Mouse (Mus musculus): ENCODE data around the gene Parva. TPM values are rescaled to one million over a fixed set of nuclear protein-coding genes. Genes with fewer than 3 reads are reported as not detected.
A peak's percentile ranks its signal among the peaks of the same experiment; 100 is the strongest.

Parva gene
- total RNA-seq, 1 experiment: 13.9 TPM

DNA sequence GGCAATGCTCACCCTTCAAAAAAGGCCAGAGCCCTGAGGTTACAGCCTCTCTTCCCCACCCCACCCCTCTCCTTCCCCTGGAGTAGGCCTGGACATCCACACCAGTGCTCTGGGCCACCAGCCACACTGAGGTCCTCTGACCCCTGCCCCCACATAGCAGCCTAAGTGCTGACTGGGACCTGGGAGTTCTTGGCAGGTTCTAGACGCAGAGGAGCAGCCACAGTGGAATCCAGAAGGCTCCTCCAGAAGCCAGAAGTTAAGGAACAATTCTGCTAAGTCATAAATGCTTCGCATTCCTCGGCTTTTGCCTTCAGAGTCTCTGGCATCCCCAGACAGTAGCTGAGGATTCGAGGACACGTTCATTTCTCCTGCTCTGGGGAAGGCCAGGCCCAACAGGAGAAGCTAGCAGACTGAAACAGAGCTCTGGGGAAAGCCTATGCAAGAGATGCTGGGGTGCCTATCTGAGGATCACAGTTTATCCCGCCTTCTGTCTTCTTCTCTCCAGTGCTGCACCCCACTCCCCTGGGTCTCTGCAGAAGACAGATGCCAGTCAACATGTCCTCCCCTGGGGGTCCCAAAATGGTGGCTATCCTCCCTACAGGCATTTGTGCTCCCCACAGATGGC is 168.0 kb downstream of the Parva start:
- H3K4me1 ChIP-seq (ENCODE audit: control insufficient read depth in 2 of 2, insufficient read depth in 2 of 2, low read length in 2 of 2, poor library complexity in 1 of 2): no peaks in the 10 kb centered on the region
- H3K4me3 ChIP-seq (ENCODE audit: insufficient read depth in 1 of 2, low read depth in 1 of 2, low read length in 2 of 2, poor library complexity in 1 of 2, severe bottlenecking in 1 of 2): no peak overlapping the region
- no peak overlapping the region for H3K9ac ChIP-seq (ENCODE audit: insufficient read depth, low read depth, low read length, poor library complexity, severe bottlenecking)
- DNase-seq (ENCODE audit: low read depth, low spot score): no peak
- H3K9me3 ChIP-seq (ENCODE audit: control insufficient read depth, insufficient read depth, low read depth, low read length): no peaks in the 10 kb centered on the region
- no peak for TF ChIP-seq CHD2 (IDR thresholded peaks at IDR 0.05; ENCODE audit: low read depth, low read length)
- 0 out of 2 replicates have a peak, but pooled peaks have one; percentile 34 for TF ChIP-seq MAFK (IDR thresholded peaks at IDR 0.05; ENCODE audit: insufficient read depth, low read depth, low read length)
- no peaks in the 10 kb centered on the region for H3K36me3 ChIP-seq (ENCODE audit: control insufficient read depth, insufficient read depth, low read length, poor library complexity, severe bottlenecking)
- no peak overlapping the region for H3K27ac ChIP-seq (ENCODE audit: insufficient read depth, low read depth, low read length, poor library complexity, severe bottlenecking)
- in situ Hi-C loops (cut with MboI; ENCODE audit: low sequenced_read_pairs in 2 of 2, unreplicated experiment in 2 of 2): no loop called here

DNA sequence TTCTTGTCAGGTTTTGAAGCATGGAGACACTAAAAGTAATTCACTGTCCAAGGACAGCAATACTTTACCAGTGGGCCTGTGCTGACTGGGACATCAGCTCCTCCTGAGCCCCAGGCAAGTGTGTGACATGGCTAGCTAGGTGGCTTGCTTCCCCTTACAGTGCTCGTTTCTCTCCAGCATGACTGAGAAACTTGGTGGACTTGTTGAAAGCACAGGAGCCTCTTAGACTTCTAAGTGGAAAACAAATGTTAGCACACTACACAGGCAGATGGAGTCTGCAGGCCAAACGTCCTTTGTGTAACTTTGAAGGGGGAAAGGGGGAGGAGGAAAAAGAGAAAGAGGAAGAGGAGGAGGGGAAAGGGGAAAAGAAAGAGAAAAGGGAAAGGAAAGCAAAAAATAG is 172.3 kb downstream of the Parva start:
- H3K36me3 ChIP-seq (ENCODE audit: control insufficient read depth, insufficient read depth, low read length, poor library complexity, severe bottlenecking): no peaks in the 10 kb centered on the region
- H3K9me3 ChIP-seq (ENCODE audit: control insufficient read depth, insufficient read depth, low read depth, low read length): no peaks in the 10 kb centered on the region
- H3K27ac ChIP-seq (ENCODE audit: insufficient read depth, low read depth, low read length, poor library complexity, severe bottlenecking): no peak overlapping the region
- no peak overlapping the region for H3K4me3 ChIP-seq (ENCODE audit: insufficient read depth in 1 of 2, low read depth in 1 of 2, low read length in 2 of 2, poor library complexity in 1 of 2, severe bottlenecking in 1 of 2)
- H3K4me1 ChIP-seq (ENCODE audit: control insufficient read depth in 2 of 2, insufficient read depth in 2 of 2, low read length in 2 of 2, poor library complexity in 1 of 2): no peaks in the 10 kb centered on the region
- TF ChIP-seq ZC3H11A (IDR thresholded peaks at IDR 0.05; ENCODE audit: borderline replicate concordance, low read depth, low read length): no peak
- no peak for TF ChIP-seq MAFK (IDR thresholded peaks at IDR 0.05; ENCODE audit: insufficient read depth, low read depth, low read length)
- TF ChIP-seq CHD2 (IDR thresholded peaks at IDR 0.05; ENCODE audit: low read depth, low read length): no peak
- TF ChIP-seq ZNF384 (IDR thresholded peaks at IDR 0.05; ENCODE audit: low read depth, low read length): no peak
- TF ChIP-seq HCFC1 (IDR thresholded peaks at IDR 0.05; ENCODE audit: borderline replicate concordance, insufficient read depth, low read length): no peak
- in situ Hi-C loops (cut with MboI; ENCODE audit: low sequenced_read_pairs in 2 of 2, unreplicated experiment in 2 of 2): no loop called here
- H3K9ac ChIP-seq (ENCODE audit: insufficient read depth, low read depth, low read length, poor library complexity, severe bottlenecking): no peak overlapping the region
- no peak for DNase-seq (ENCODE audit: low read depth, low spot score)

DNA sequence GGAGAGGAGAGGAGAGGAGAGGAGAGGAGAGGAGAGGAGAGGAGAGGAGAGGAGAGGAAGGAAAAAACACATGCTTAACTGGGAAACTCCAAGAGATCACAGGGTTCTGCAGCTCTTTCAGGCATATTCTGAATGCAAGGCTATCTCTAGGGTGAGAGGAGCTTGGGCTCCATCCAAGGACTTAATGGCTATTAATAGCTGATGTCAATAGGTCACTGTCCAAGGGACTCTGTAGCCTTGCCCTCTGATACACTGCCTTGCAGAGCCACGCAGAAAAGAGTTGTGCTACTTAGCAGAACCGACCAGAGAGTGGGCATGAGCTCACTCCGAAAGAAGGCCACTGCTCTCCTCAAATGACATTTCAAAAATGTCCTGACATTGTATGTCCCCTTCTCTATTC is 172.9 kb downstream of the Parva start:
- in situ Hi-C loops (cut with MboI; ENCODE audit: low sequenced_read_pairs in 2 of 2, unreplicated experiment in 2 of 2): no loop called here
- H3K9me3 ChIP-seq (ENCODE audit: control insufficient read depth, insufficient read depth, low read depth, low read length): no peaks in the 10 kb centered on the region
- no peaks in the 10 kb centered on the region for H3K4me1 ChIP-seq (ENCODE audit: control insufficient read depth in 2 of 2, insufficient read depth in 2 of 2, low read length in 2 of 2, poor library complexity in 1 of 2)
- no peak overlapping the region for H3K27ac ChIP-seq (ENCODE audit: insufficient read depth, low read depth, low read length, poor library complexity, severe bottlenecking)
- DNase-seq (ENCODE audit: low read depth, low spot score): no peak
- no peak overlapping the region for H3K4me3 ChIP-seq (ENCODE audit: insufficient read depth in 1 of 2, low read depth in 1 of 2, low read length in 2 of 2, poor library complexity in 1 of 2, severe bottlenecking in 1 of 2)
- TF ChIP-seq ZNF384 (IDR thresholded peaks at IDR 0.05; ENCODE audit: low read depth, low read length): no peak
- no peak for TF ChIP-seq ZC3H11A (IDR thresholded peaks at IDR 0.05; ENCODE audit: borderline replicate concordance, low read depth, low read length)
- no peak for TF ChIP-seq HCFC1 (IDR thresholded peaks at IDR 0.05; ENCODE audit: borderline replicate concordance, insufficient read depth, low read length)
- no peak for TF ChIP-seq CHD2 (IDR thresholded peaks at IDR 0.05; ENCODE audit: low read depth, low read length)
- TF ChIP-seq MAFK (IDR thresholded peaks at IDR 0.05; ENCODE audit: insufficient read depth, low read depth, low read length): no peak
- no peaks in the 10 kb centered on the region for H3K36me3 ChIP-seq (ENCODE audit: control insufficient read depth, insufficient read depth, low read length, poor library complexity, severe bottlenecking)
- H3K9ac ChIP-seq (ENCODE audit: insufficient read depth, low read depth, low read length, poor library complexity, severe bottlenecking): no peak overlapping the region

DNA sequence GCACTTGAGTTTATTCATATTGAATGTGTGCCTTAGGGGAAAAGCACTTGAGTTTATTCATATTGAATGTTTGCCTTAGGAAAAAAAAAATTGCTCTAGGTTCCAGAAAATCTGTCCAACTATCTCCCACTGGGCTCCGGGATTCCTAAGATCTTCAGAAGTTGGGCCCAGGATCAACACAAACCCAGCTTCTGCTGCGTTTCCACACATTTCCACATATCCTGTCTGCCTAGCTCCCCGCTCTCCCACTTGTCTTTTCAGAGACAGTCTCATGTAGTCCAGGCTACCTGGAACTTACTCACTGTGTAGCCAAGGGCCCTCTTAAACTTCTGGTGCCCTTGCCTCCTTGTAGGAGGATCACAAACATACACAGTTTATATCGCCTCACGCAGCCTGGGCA is 175.7 kb downstream of the Parva start:
- H3K9me3 ChIP-seq (ENCODE audit: control insufficient read depth, insufficient read depth, low read depth, low read length): no peaks in the 10 kb centered on the region
- H3K9ac ChIP-seq (ENCODE audit: insufficient read depth, low read depth, low read length, poor library complexity, severe bottlenecking): no peak overlapping the region
- H3K4me1 ChIP-seq (ENCODE audit: control insufficient read depth in 2 of 2, insufficient read depth in 2 of 2, low read length in 2 of 2, poor library complexity in 1 of 2): no peaks in the 10 kb centered on the region
- in situ Hi-C loops (cut with MboI; ENCODE audit: low sequenced_read_pairs in 2 of 2, unreplicated experiment in 2 of 2): no loop called here
- no peak overlapping the region for H3K4me3 ChIP-seq (ENCODE audit: insufficient read depth in 1 of 2, low read depth in 1 of 2, low read length in 2 of 2, poor library complexity in 1 of 2, severe bottlenecking in 1 of 2)
- no peak overlapping the region for H3K27ac ChIP-seq (ENCODE audit: insufficient read depth, low read depth, low read length, poor library complexity, severe bottlenecking)
- no peak for DNase-seq (ENCODE audit: low read depth, low spot score)
- no peaks in the 10 kb centered on the region for H3K36me3 ChIP-seq (ENCODE audit: control insufficient read depth, insufficient read depth, low read length, poor library complexity, severe bottlenecking)
- TF ChIP-seq CHD2 (IDR thresholded peaks at IDR 0.05; ENCODE audit: low read depth, low read length): no peak
- no peak for TF ChIP-seq ZNF384 (IDR thresholded peaks at IDR 0.05; ENCODE audit: low read depth, low read length)
- no peak for TF ChIP-seq ZC3H11A (IDR thresholded peaks at IDR 0.05; ENCODE audit: borderline replicate concordance, low read depth, low read length)
- TF ChIP-seq MAFK (IDR thresholded peaks at IDR 0.05; ENCODE audit: insufficient read depth, low read depth, low read length): no peak
- TF ChIP-seq HCFC1 (IDR thresholded peaks at IDR 0.05; ENCODE audit: borderline replicate concordance, insufficient read depth, low read length): no peak

Data from ES-E14 (cell line).